ENCODE assay signal across 17 mouse cellular contexts in the genomic region with DNA sequence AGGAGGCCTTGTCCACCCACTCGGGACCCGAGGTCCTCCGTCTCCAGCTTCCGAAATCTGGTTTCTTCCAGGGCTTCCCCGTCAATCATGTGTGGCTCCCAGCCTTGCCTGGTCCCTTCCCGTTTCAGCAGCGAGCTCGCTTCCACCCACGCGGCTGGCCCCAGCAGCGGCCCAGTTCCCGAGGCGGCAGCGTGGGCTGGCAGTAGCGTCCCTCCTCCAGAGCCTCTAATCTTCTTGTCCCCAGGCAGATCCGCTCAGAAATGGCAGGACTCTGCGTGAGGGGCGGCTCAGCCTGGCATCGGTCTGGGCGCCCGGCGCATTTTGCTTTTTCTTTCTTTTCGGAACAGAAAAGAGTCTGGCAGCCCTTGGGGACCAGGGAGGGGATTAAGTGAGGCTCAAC. TPM values are rescaled to one million over a fixed set of nuclear protein-coding genes. Genes with fewer than 3 reads are reported as not detected.
DNase-seq lines count a peak whose midpoint lies in the region; ATAC-seq and TF ChIP-seq lines count a peak whose summit lies in the region.
"Had no signal": no experiment of that assay in that cellular context is flagged by ENCODE, and none has a peak within 500 bp of the region (broad histone marks: within the 10 kb centered on the region; RNA-seq: fewer than 3 reads in every experiment).

No protein-coding gene starts in this region.

- H3K4me2 ChIP-seq in embryonic facial prominence, embryonic 14.5 days (ENCODE audit: low read depth, low read length): no peak overlapping the region
- H3K4me2 ChIP-seq: neural tube, embryonic 15.5 days had no signal

- no peak overlapping the region for H3K4me3 ChIP-seq in cerebellum, adult 2 months (replicated peaks; ENCODE audit: insufficient read depth, low read depth, low read length)
- H3K4me3 ChIP-seq in embryonic facial prominence, embryonic 14.5 days (ENCODE audit: low read depth, low read length): no peak overlapping the region
- H3K4me3 ChIP-seq: forebrain, embryonic 10.5 days; neural tube, embryonic 15.5 days had no signal

- 25% methylated on average over 23 of the region's 23 CpGs for WGBS in cerebellum, adult 2 months
- WGBS in embryonic facial prominence, embryonic 14.5 days: 47% methylated on average over 22 of the region's 23 CpGs

- no peaks in the 10 kb centered on the region for H3K9me3 ChIP-seq in embryonic facial prominence, embryonic 14.5 days (ENCODE audit: control insufficient read depth, low read length)
- H3K9me3 ChIP-seq: neural tube, embryonic 15.5 days had no signal

- no peak for ATAC-seq in embryonic facial prominence, embryonic 14.5 days (ENCODE audit: low read depth)
- ATAC-seq: liver, postnatal 0 days had no signal

- 0 out of 2 replicates have a peak overlapping the region, but pooled peaks have one; percentile 27 for H3K9ac ChIP-seq in embryonic facial prominence, embryonic 14.5 days (ENCODE audit: low read depth, low read length)
- H3K9ac ChIP-seq: liver, postnatal 0 days; neural tube, embryonic 15.5 days had no signal

- no peaks in the 10 kb centered on the region for H3K36me3 ChIP-seq in embryonic facial prominence, embryonic 14.5 days (ENCODE audit: control insufficient read depth, insufficient read depth, low read length)
- H3K36me3 ChIP-seq: neural tube, embryonic 15.5 days had no signal

- H3K4me1 ChIP-seq in cerebellum, adult 2 months (ENCODE audit: control insufficient read depth, insufficient read depth, low read length): peaks cover 13% of the 10 kb centered on the region
- H3K4me1 ChIP-seq in embryonic facial prominence, embryonic 14.5 days (ENCODE audit: control insufficient read depth, insufficient read depth, low read length): no peaks in the 10 kb centered on the region; the same call in 1 of the 2 replicates

- no peak overlapping the region for H3K27ac ChIP-seq in cerebellum, adult 2 months (ENCODE audit: insufficient read depth, low read length)
- H3K27ac ChIP-seq in embryonic facial prominence, embryonic 14.5 days (replicated peaks; ENCODE audit: low read depth, low read length): no peak overlapping the region
- H3K27ac ChIP-seq: forebrain, embryonic 10.5 days; macrophage; neural tube, embryonic 15.5 days had no signal

- TF ChIP-seq POLR2A in cerebellum, adult 2 months (IDR thresholded peaks at IDR 0.05; ENCODE audit: borderline replicate concordance, insufficient read depth, low read length): no peak

- TF ChIP-seq CTCF in cerebellum, adult 2 months (IDR thresholded peaks at IDR 0.05; ENCODE audit: borderline replicate concordance, insufficient read depth, low read depth, low read length): no peak

- DNase-seq in cerebellum, adult 2 months: peak; percentile 34 to 41
- no peak for DNase-seq in cerebellum, adult 11 months
- DNase-seq in left cerebral cortex, adult 18-20 months (ENCODE audit: low spot score in 2 of 2): peak; percentile 44 to 70
- no peak for DNase-seq in left cerebral cortex, adult 11 months (ENCODE audit: low spot score)
- no peak for DNase-seq in embryonic facial prominence, embryonic 14.5 days (ENCODE audit: low spot score)
- peak; percentile 48 for DNase-seq in right cerebral cortex, postnatal 14 days
- DNase-seq in lung, postnatal 36 days: no peak
- no peak for DNase-seq in ovary, adult 18-20 months (ENCODE audit: low spot score)
- DNase-seq: adrenal gland, adult 8-10 months; heart, postnatal 36 days; kidney, postnatal 10 days; liver, postnatal 0 days; spleen, adult 18-20 months; thymus, postnatal 25 days had no signal

- H3K27me3 ChIP-seq in cerebellum, adult 2 months (ENCODE audit: control insufficient read depth, insufficient read depth, low read length): no peaks in the 10 kb centered on the region; the same call in 1 of the 2 replicates
- H3K27me3 ChIP-seq in embryonic facial prominence, embryonic 14.5 days (replicated peaks; ENCODE audit: control insufficient read depth, insufficient read depth, low read length): no peaks in the 10 kb centered on the region

RNA-seq across cellular contexts. Expression of gene Scn5a, which starts 59.7 kb away (rescaled TPM):
- 0.19 and 0.21 TPM in 2 replicates for polyA plus RNA-seq in cerebellum, adult 2 months (2012; rRNA removed)
- 1 to 10 TPM; 5.0 to 5.4 TPM for total RNA-seq in left cerebral cortex, adult 18-20 months (2021)
- 0.51 and 0.67 TPM in 2 replicates for polyA plus RNA-seq in embryonic facial prominence, embryonic 14.5 days (2014; fragmentation: Nextera tagmentation; extraction: Ambion mirVana)
- polyA plus RNA-seq: macrophage had no signal

Comparison
In these comparisons a context has a peak if more than half of its experiments do, and no peak if none do; other contexts are left out.
1. DNase-seq: peak in cerebellum, adult 2 months (2 of 2), left cerebral cortex, adult 18-20 months (2 of 2) and right cerebral cortex, postnatal 14 days (single experiment); none in cerebellum, adult 11 months (single experiment), left cerebral cortex, adult 11 months (single experiment), embryonic facial prominence, embryonic 14.5 days (single experiment), lung, postnatal 36 days (single experiment) and ovary, adult 18-20 months (single experiment).